Mouse (Mus musculus) left cerebral cortex, postnatal 36 days (tissue): ENCODE results near the gene Ankrd23. TPM values are rescaled to one million over a fixed set of nuclear protein-coding genes. Genes with fewer than 3 reads are reported as not detected.

Experiments used
- DNase-seq, 2 experiments: peaks; one replicate each; pipeline ENCODE4 v3.0.0; 2021 to 2022; ENCODE audit warnings: low spot score in 2 of 2, mixed read lengths in 1 of 2
- intact Hi-C: fragments of 180-260 bp; cut with DNase I; formaldehyde crosslinking; loops from one replicate; pipeline ENCODE4 v1.15.1; 2025
- microRNA-seq: library from miRNA; unstranded; fragments of <30 nt; microRNA quantifications from one replicate; pipeline ENCODE4 v1.2.0, GENCODE M21; 2022
- total RNA-seq, 2 experiments: library from RNA; stranded (reverse); gene quantifications; 2 replicates each; pipeline ENCODE4 v1.2.3; 2021

The Ankrd23 gene
- total RNA-seq, 2 experiments from 2014 or later = 3.1 to 9.6 TPM

- no peak for DNase-seq
- intact Hi-C loops = no loop called here
These were observed 49.6 kb downstream of the Ankrd23 start for GRCm38 (mm10) chr1:36487111-36487510.

GRCm38 (mm10) chr1:36485080-36485479 is 51.6 kb downstream of the Ankrd23 start:
- intact Hi-C loops = no loop called here
- no peak for DNase-seq

- intact Hi-C loops = no loop called here
- no peak for DNase-seq
These were observed 52.9 kb downstream of the Ankrd23 start for GRCm38 (mm10) chr1:36483825-36484224.

Small RNAs within 50 kb of the gene (microRNA-seq; reads per million reads assigned to microRNA genes)
- not detected for gene Gm47280

Other genes with a start within 250 kb of the Ankrd23 start
- 10 to 100 TPM; 14.5 to 14.8 TPM for gene Arid5a, start 229.2 kb downstream of the Ankrd23 start, total RNA-seq
- 10 to 100 TPM; 53.5 to 65.2 TPM for gene Kansl3, start 167.7 kb downstream of the Ankrd23 start, total RNA-seq
- not detected for gene Fer1l5, start 164.6 kb downstream of the Ankrd23 start, total RNA-seq
- 10 to 100 TPM; 34.3 to 43.6 TPM for gene Lman2l, start 91.6 kb downstream of the Ankrd23 start, total RNA-seq
- 10 to 100 TPM; 13.3 to 14.0 TPM for gene Cnnm4, start 65.3 kb downstream of the Ankrd23 start, total RNA-seq
- 10 to 100 TPM; 30.4 to 32.9 TPM for gene Cnnm3, start 25.0 kb downstream of the Ankrd23 start, total RNA-seq
- not detected for gene Gm42417, start 2.5 kb upstream of the Ankrd23 start, total RNA-seq
- 10 to 100 TPM; 11.9 to 15.8 TPM for gene Ankrd39, start 10.6 kb upstream of the Ankrd23 start, total RNA-seq
- gene Sema4c, start 21.5 kb upstream of the Ankrd23 start, total RNA-seq = 10 to 100 TPM; 15.8 to 16.4 TPM
- gene Fam178b, start 146.3 kb upstream of the Ankrd23 start, total RNA-seq = not detected
- gene Cox5b, start 154.6 kb upstream of the Ankrd23 start, total RNA-seq = 100 to 1,000 TPM; 579 to 668 TPM
- gene 4933424G06Rik, start 173.3 kb upstream of the Ankrd23 start, total RNA-seq = 1 to 10 TPM; 1.1 to 2.6 TPM
- gene Actr1b, start 177.5 kb upstream of the Ankrd23 start, total RNA-seq = 100 to 1,000 TPM; 336 to 347 TPM
- gene Zap70, start 224.9 kb upstream of the Ankrd23 start, total RNA-seq = 1 to 10 TPM; 1.2 to 1.3 TPM